In the genomic region with DNA sequence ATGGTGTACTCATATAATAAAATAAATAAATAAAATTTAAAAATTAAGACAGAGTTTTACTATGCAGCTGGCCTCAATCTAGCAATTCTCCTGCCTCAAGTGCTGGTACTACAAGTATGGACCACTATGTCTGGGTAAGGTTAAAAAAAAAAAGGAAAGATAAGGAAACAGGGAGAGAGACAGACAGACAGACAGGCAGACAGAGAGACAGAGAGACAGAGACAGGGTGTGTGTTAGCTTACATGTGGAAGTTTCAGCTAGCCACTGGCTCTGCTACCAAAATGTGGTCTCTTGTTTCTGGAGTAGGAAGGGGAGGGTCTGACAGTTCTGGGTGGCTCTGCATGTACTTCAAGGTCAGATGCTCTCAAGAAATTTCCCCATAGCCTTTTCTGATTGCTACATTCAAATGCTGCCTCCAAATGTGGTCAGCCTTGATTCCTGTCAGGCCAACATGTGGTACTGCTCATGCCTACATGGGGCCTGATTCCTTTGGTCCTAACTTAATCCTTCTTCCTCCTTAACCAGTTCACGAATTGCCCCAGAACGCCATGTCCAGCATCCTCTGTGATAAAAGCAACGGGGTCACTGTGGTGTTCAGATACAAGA, we compare ENCODE assay signal across 15 mouse cellular contexts.
DNase-seq lines count a peak whose midpoint lies in the region; ATAC-seq lines count a peak whose summit lies in the region.
"Had no signal": no experiment of that assay in that cellular context is flagged by ENCODE, and none has a peak within 500 bp of the region (broad histone marks: within the 10 kb centered on the region; RNA-seq: fewer than 3 reads in every experiment).

No protein-coding gene starts in this region.

- H3K36me3 ChIP-seq in liver, embryonic 13.5 days: no peaks in the 10 kb centered on the region
- H3K36me3 ChIP-seq: forebrain, embryonic 15.5 days; hindbrain, embryonic 12.5 days had no signal

- H3K4me2 ChIP-seq in liver, embryonic 13.5 days: peak overlapping the region; percentile 71
- H3K4me2 ChIP-seq: forebrain, embryonic 15.5 days; hindbrain, embryonic 12.5 days had no signal

- H3K9me3 ChIP-seq in liver, embryonic 13.5 days (replicated peaks): no peaks in the 10 kb centered on the region
- H3K9me3 ChIP-seq: forebrain, embryonic 15.5 days; hindbrain, embryonic 12.5 days had no signal

- H3K27me3 ChIP-seq in liver, embryonic 13.5 days: no peaks in the 10 kb centered on the region
- H3K27me3 ChIP-seq: forebrain, embryonic 15.5 days; hindbrain, embryonic 12.5 days; Patski had no signal

- H3K4me3 ChIP-seq in liver, embryonic 13.5 days (replicated peaks): no peak overlapping the region
- H3K4me3 ChIP-seq: forebrain, embryonic 15.5 days; heart, adult 2 months; hindbrain, embryonic 12.5 days had no signal

- H3K27ac ChIP-seq in liver, embryonic 13.5 days: peak overlapping the region; percentile 84
- H3K27ac ChIP-seq: forebrain, embryonic 15.5 days; heart, adult 2 months; hindbrain, embryonic 12.5 days had no signal

- peaks cover 93% of the 10 kb centered on the region for H3K4me1 ChIP-seq in liver, embryonic 13.5 days (replicated peaks)

- WGBS in liver, embryonic 13.5 days (ENCODE audit: insufficient replicate concordance): 5% methylated on average over 3 of the region's 3 CpGs

- DNase-seq in CD4-positive, CD25-positive, alpha-beta regulatory T cell, adult 2 months (ENCODE audit: low read depth, low spot score): peak; percentile 27
- peak; percentile 61 for DNase-seq in lung, postnatal 36 days
- no peak for DNase-seq in lung, postnatal 10 days
- no peak for DNase-seq in liver, embryonic 13.5 days
- DNase-seq in cerebellum, adult 9-10 months: no peak
- no peak for DNase-seq in MN1 (ENCODE audit: low spot score)
- DNase-seq: adrenal gland, adult 2 months; embryo, embryonic 11 days; heart, adult 2 months; kidney, adult 2 months had no signal

- ATAC-seq in CD4-positive, CD25-positive, alpha-beta regulatory T cell, adult 4 months: no peak
- ATAC-seq in liver, embryonic 13.5 days (ENCODE audit: low read depth): no peak
- peak; percentile 18; the same call in 1 of the 2 replicates for ATAC-seq in neutrophil, adult 5-6 weeks (ENCODE audit: extremely low read depth, insufficient number of reproducible peaks, low FRiP score, poor library complexity, severe bottlenecking)
- ATAC-seq: forebrain, embryonic 15.5 days; Patski had no signal

- peak overlapping the region; percentile 45; the same call in 1 of the 2 replicates for H3K9ac ChIP-seq in liver, embryonic 13.5 days
- H3K9ac ChIP-seq: forebrain, embryonic 15.5 days; hindbrain, embryonic 12.5 days had no signal

Comparison
In these comparisons a context has a peak if more than half of its experiments do, and no peak if none do; other contexts are left out.
1. DNase-seq: peak in CD4-positive, CD25-positive, alpha-beta regulatory T cell, adult 2 months (single experiment) and lung, postnatal 36 days (single experiment); none in lung, postnatal 10 days (single experiment), liver, embryonic 13.5 days (single experiment), cerebellum, adult 9-10 months (single experiment) and MN1 (single experiment).